Mouse (Mus musculus) stomach, postnatal 0 days (tissue): ENCODE measurements at regions not wholly inside any gene's neighbourhood (a gene's known extent, or its start where the extent isn't known, plus 50 kb on each side); places are given as distances from the start of the nearest gene placed in this dataset.

Experiments used
- CTCF ChIP-seq: IDR thresholded peaks from 2 replicates; pipeline ENCODE4 v1.5.1; 2016; ENCODE audit warnings: antibody characterized with exemption, low read depth, mild to moderate bottlenecking, moderate library complexity
- EP300 ChIP-seq: optimal IDR thresholded peaks from 2 replicates; pipeline ENCODE3; 2016; ENCODE audit warnings: antibody characterized with exemption

GRCm38 (mm10) chr16:69979813-69980527 lies 116.4 kb upstream of the Speer2 start:
- TF ChIP-seq EP300 (no peak), CTCF (no peak)
